Mouse (Mus musculus) testis, adult 2 months (tissue): ENCODE measurements at regions not wholly inside any gene's neighbourhood (a gene's known extent, or its start where the extent isn't known, plus 50 kb on each side); places are given as distances from the start of the nearest gene placed in this dataset.

Experiments
- H3K27ac ChIP-seq: fragments of 200-500 bp; 2 replicates; pipeline ENCODE4 v1.5.1; 2012; ENCODE audit warnings: low read depth, low read length; ENCODE audit not compliant: control insufficient read depth, insufficient read depth
- H3K27me3 ChIP-seq: fragments of 200-500 bp; 2 replicates; pipeline ENCODE4 v1.6.1; 2012; ENCODE audit warnings: mild to moderate bottlenecking, low read length, moderate library complexity; ENCODE audit not compliant: control insufficient read depth, insufficient read depth
- H3K36me3 ChIP-seq: fragments of 200-500 bp; 2 replicates; pipeline ENCODE4 v1.6.1; 2012; ENCODE audit warnings: mild to moderate bottlenecking, low read length; ENCODE audit not compliant: control insufficient read depth, insufficient read depth
- H3K4me1 ChIP-seq: fragments of 200-500 bp; 2 replicates; pipeline ENCODE4 v1.6.1; 2012; ENCODE audit warnings: low read length; ENCODE audit not compliant: control insufficient read depth, insufficient read depth
- H3K4me3 ChIP-seq: fragments of 200-500 bp; 2 replicates; pipeline ENCODE4 v1.5.1; 2012; ENCODE audit warnings: low read depth, mild to moderate bottlenecking, low read length, moderate library complexity, mixed read lengths; ENCODE audit not compliant: control insufficient read depth
- CTCF ChIP-seq: fragments of 200-500 bp; IDR thresholded peaks from 2 replicates; pipeline ENCODE4 v1.5.1; 2012; ENCODE audit warnings: low read depth, mild to moderate bottlenecking, inconsistent platforms, low read length, moderate library complexity; ENCODE audit not compliant: control insufficient read depth, insufficient read depth, insufficient replicate concordance
- POLR2A ChIP-seq: fragments of 200-500 bp; IDR thresholded peaks from 2 replicates; pipeline ENCODE4 v1.6.1; 2012; ENCODE audit warnings: low read depth, mild to moderate bottlenecking, inconsistent platforms, low read length, moderate library complexity; ENCODE audit not compliant: control insufficient read depth

GRCm38 (mm10) chr13:107720874-107721574 is 323.2 kb upstream of the Smim15 start:
- no peak for TF ChIP-seq CTCF
- no peak for TF ChIP-seq POLR2A
- no peak overlapping the region for H3K4me3 ChIP-seq
- H3K36me3 ChIP-seq = no peaks in the 10 kb centered on the region
- H3K27me3 ChIP-seq = no peaks in the 10 kb centered on the region
- peaks cover 8% of the 10 kb centered on the region for H3K4me1 ChIP-seq
- H3K27ac ChIP-seq = no peak overlapping the region

- Histone ChIP-seq H3K4me1 (peaks cover 8% of the 10 kb centered on the region), H3K27ac (no peak overlapping the region)
These were observed 325.1 kb upstream of the Smim15 start for GRCm38 (mm10) chr13:107718973-107719620.

GRCm38 (mm10) chr13:107715616-107716015 is 328.6 kb upstream of the Smim15 start:
- TF ChIP-seq CTCF = no peak
- no peak for TF ChIP-seq POLR2A
- Histone ChIP-seq H3K27me3 (no peaks in the 10 kb centered on the region), H3K4me3 (no peak overlapping the region)

More at GRCm38 (mm10) chr13:107718973-107719620, 325.1 kb upstream of the Smim15 start:
- Histone ChIP-seq H3K4me3 (no peak overlapping the region), H3K27me3 (no peaks in the 10 kb centered on the region), H3K36me3 (no peaks in the 10 kb centered on the region)
- TF ChIP-seq POLR2A = no peak
- no peak for TF ChIP-seq CTCF

GRCm38 (mm10) chr13:107714001-107714400 is 330.2 kb upstream of the Smim15 start:
- TF ChIP-seq CTCF = no peak
- no peak for TF ChIP-seq POLR2A
- Histone ChIP-seq H3K36me3 (no peaks in the 10 kb centered on the region), H3K4me3 (no peak overlapping the region), H3K27me3 (no peaks in the 10 kb centered on the region), H3K4me1 (no peaks in the 10 kb centered on the region), H3K27ac (no peak overlapping the region)

More at GRCm38 (mm10) chr13:107715616-107716015, 328.6 kb upstream of the Smim15 start:
- Histone ChIP-seq H3K27ac (no peak overlapping the region), H3K4me1 (no peaks in the 10 kb centered on the region), H3K36me3 (no peaks in the 10 kb centered on the region)

GRCm38 (mm10) chr13:107711341-107711994 is 332.8 kb upstream of the Smim15 start:
- Histone ChIP-seq H3K27me3 (no peaks in the 10 kb centered on the region), H3K27ac (no peak overlapping the region), H3K4me1 (no peaks in the 10 kb centered on the region), H3K4me3 (no peak overlapping the region), H3K36me3 (no peaks in the 10 kb centered on the region)
- TF ChIP-seq POLR2A (no peak), CTCF (no peak)

GRCm38 (mm10) chr13:107710368-107710767 is 333.9 kb upstream of the Smim15 start:
- no peak for TF ChIP-seq POLR2A
- no peak for TF ChIP-seq CTCF
- H3K27ac ChIP-seq = no peak overlapping the region

GRCm38 (mm10) chr13:107709828-107710227 is 334.4 kb upstream of the Smim15 start:
- Histone ChIP-seq H3K4me3 (no peak overlapping the region), H3K4me1 (no peaks in the 10 kb centered on the region), H3K36me3 (no peaks in the 10 kb centered on the region), H3K27me3 (no peaks in the 10 kb centered on the region), H3K27ac (no peak overlapping the region)
- TF ChIP-seq POLR2A (no peak), CTCF (no peak)

More at GRCm38 (mm10) chr13:107710368-107710767, 333.9 kb upstream of the Smim15 start:
- no peaks in the 10 kb centered on the region for H3K4me1 ChIP-seq
- H3K27me3 ChIP-seq = no peaks in the 10 kb centered on the region
- no peak overlapping the region for H3K4me3 ChIP-seq
- H3K36me3 ChIP-seq = no peaks in the 10 kb centered on the region
